Mouse (Mus musculus): Measurements from ENCODE around the gene Mga.

Gene Mga

DNA sequence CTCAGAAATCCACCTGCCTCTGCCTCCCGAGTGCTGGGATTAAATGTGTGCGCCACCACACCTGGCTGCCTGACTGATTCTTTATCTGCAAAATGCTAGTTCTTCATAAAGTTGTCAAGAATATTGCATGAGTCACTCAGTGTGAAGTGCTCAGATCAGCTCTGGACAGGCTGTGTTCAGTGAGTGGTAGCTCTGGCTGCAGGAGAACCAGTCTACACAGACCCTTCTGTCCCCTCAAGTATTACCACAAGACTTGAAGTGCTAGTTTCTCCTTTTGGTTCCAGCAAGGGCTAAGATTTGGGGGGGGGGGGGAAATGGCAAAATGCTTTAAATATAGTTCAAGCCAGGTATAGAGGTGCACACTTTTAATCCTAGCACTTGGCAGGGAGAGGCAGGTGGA, 90.4 kb downstream of the Mga start:
- no peak for DNase-seq (ENCODE audit: low read depth, low spot score)

DNA sequence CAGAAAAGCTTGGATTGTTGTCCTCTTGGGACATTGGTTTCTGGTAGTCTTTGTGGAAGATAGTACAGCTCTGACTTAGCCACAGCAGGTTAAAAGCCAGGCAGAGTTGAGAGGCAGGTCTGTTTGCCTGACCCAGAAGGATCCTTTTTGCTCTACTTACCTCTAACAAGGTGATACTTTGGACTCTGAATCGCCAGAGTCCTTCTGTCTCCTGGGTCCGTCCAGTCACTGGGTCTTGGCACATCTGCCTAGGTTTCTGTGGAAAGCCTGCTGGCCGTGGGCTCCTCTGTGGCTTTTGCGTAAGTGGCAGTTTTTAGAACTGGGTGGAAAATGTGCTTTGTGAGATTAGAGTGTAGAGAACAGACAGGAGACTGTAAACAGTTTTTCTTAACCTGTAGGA, 91.9 kb downstream of the Mga start:
- no peak for DNase-seq (ENCODE audit: low read depth, low spot score)

DNA sequence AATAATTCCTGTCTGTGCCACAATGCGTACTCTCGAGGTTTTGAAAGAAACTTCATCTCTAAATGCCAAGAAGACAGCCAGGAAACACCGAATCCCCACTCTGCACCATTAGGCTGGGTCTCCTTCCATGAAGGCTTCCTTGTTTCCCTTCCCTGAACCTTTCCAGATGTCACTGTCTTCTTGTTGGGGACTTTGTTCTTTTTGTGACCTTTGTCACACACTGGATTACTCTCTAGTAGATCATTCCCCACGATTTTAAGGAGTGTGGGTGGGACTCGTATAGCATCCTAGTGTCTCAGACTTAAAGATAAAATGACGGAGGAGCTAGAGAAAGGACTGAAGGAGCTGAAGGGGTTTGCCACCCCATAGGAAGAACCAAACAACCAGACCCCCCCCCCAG, 93.9 kb downstream of the Mga start:
- no peak for DNase-seq (ENCODE audit: low read depth, low spot score)

GRCm38 (mm10) chr2:119992349-119992748, 95.3 kb downstream of the Mga start:
- DNase-seq (ENCODE audit: low read depth, low spot score): no peak

DNA sequence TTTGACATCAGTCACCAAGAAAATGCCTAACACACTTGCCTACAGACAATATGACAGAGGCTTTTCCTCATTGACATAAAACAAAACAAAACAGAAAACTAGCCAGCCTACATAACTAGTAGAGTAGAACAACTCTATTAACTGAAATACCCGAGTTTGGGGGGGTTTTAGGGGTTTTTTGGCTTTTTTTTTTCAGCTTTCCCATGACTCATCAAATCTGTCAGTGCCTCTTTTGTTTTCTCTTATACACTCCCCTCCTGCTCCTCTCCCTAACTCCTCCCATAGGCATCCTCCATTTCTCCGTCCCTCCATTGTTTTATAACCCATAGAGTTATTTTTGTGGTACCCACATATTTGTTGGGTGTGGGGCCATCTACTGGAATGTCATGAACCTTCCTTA, 96.5 kb downstream of the Mga start:
- no peak for DNase-seq (ENCODE audit: low read depth, low spot score)

DNA sequence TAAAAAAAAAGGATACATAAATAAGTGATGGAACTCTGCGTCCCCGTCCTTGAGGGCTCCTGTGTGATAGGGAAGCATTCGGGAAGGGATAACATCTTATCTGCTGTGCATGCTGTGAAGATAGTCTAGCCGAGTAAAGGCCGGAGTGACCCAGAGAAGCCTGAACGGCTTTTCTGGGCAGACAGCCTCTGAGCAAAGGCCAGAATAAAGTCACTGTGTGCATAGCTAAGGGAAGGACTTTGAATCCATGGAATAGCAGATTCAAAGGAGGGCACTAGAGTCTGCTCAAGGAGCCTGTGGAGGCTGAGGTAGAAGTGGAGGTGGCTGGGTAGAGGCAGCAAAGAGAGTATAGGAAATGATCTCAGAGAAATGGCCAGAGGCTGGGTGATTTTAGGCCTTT, 97.8 kb downstream of the Mga start:
- no peak for DNase-seq (ENCODE audit: low read depth, low spot score)

- no peak for DNase-seq (ENCODE audit: low read depth, low spot score)
Measured at GRCm38 (mm10) chr2:119995391-119996281, 98.6 kb downstream of the Mga start.

DNA sequence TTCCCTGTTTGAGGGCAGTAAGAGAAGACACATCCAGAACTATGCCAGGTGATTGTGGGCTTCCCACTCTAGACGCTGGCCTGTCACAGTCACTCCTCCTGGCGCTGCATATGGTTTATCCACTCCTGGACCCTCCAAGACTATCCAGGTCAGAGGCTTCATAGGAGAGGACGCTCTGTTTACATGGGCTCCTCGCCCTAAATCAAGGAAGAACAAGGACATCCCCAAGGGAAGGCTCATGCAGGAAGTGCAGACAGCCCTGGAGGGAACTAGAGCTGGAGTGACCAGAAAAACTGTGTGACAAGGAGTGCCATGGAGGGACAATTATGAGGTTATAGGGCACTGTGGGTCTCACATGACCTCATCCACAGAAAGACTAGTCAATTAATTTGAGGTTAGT, 100.3 kb downstream of the Mga start:
- DNase-seq (ENCODE audit: low read depth, low spot score): no peak

- DNase-seq (ENCODE audit: low read depth, low spot score): no peak
Measured at GRCm38 (mm10) chr2:119999731-120000130, 102.7 kb downstream of the Mga start.

- DNase-seq (ENCODE audit: low read depth, low spot score): no peak
Measured at GRCm38 (mm10) chr2:120000882-120001584, 104.0 kb downstream of the Mga start.

DNA sequence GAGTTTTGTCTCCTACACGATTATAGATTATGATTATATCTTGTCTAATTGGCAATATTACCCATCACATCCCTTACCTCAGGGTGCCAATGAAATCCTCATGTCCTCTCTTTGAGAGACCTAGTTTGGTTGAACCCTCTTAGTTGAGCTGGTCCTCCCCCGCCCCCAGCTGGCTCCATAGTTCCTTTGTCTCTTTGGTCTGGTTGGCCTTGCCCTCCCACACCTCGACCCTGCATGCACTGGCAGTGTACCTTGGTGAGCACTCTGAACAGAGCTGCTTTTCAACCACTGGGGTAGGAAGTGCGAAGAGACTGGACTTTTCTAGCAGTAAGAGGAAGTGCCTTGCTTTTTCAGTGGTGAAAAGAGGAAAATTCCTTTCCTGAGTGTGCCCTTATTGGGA, 104.9 kb downstream of the Mga start:
- no peak for DNase-seq (ENCODE audit: low read depth, low spot score)

GRCm38 (mm10) chr2:120003970-120004369, 106.9 kb downstream of the Mga start:
- peak; percentile 18 for DNase-seq (ENCODE audit: low read depth, low spot score)

GRCm38 (mm10) chr2:120006696-120007095, 109.7 kb downstream of the Mga start:
- DNase-seq (ENCODE audit: low read depth, low spot score): no peak

GRCm38 (mm10) chr2:120007680-120008210, 110.7 kb downstream of the Mga start:
- no peak for DNase-seq (ENCODE audit: low read depth, low spot score)

DNA sequence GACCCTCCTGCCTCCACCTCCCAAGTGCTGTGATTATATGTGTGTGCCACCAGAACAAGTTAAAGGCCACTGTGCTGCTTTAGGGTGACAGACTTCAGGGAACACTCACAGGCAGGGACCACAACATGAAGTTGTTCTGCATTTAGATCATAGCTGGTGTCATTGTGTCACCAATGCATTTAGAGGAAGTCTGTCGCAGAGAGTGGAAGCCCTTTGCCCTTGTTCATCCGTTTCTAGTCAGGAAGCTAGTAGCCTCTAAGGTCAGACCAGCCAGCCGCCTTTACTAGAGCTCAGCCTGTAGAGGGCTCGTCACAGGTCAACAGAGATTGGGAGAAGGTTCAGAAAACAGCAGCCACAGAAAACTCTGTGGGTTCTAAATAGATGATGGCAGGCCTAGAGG, 111.6 kb downstream of the Mga start:
- no peak for DNase-seq (ENCODE audit: low read depth, low spot score)

DNA sequence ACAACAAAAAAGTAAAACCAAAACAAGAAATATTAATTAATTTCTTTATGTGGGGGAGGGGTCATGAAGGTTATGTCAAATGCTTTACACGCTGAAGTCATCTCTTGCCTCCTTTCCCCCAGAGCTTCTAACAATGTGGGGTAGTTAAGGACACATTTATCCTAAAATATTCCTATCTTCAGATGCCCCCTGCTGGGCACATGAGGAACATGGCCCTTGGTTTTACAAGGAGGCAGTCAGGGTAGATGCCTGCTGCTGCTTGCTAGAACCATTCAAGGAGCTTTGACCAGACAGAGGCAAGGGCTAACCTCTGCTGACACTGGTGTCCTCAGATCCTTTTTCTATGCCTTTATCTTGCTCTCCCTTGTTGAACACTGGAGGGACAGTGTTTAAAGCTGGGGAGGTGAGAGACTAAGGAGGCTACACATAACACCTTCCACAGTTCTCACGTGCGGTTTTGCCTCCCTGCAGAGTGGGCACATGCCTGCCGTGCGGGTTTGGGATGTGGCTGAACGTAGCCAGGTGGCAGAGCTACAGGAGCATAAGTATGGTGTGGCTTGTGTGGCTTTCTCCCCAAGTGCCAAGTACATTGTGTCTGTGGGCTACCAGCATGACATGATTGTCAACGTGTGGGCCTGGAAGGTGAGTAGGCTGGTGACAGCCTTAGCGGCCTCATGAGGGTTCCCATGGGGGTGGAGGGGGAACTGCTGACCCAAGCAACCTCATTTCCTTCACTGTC, 114.6 kb downstream of the Mga start:
- DNase-seq (ENCODE audit: low read depth, low spot score): peak; percentile 57

GRCm38 (mm10) chr2:120012924-120013323, 115.9 kb downstream of the Mga start:
- DNase-seq (ENCODE audit: low read depth, low spot score): no peak

GRCm38 (mm10) chr2:120013831-120014486, 116.9 kb downstream of the Mga start:
- no peak for DNase-seq (ENCODE audit: low read depth, low spot score)

DNA sequence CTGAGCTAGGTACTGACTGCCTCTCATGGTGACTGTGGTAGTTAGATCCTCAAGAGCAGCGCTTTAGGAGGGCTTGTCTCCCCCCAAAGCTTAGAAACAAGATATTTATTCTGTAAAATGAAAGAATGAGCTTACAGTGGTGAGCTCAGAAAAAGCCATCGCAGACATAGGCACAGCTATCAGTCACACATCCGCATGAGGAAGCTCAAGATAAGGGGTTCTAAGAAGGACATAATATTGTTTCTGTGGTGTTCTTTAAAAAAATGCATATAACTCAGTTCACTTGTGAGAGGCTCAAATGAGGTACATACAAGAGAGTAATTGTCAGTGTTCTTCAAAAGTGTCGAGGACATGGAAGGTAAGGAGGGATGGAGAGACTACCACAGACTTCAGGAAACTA, 118.9 kb downstream of the Mga start:
- DNase-seq (ENCODE audit: low read depth, low spot score): no peak

DNA sequence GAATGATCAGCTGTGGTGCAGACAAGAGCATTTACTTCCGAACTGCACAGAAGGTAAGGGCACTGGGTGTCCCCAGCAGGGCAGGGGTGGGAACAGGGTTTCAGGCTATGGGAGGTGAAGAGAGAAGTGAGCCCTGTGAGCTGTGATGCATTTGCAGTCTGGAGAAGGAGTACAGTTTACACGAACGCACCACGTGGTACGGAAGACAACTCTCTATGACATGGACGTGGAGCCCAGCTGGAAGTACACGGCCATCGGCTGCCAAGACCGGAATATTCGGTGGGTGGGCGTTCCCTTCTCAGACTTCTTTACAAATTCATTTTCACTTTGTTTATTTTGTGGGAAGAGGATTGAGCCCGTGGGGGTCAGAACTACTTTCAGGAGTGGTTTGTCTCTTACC, 120.6 kb downstream of the Mga start:
- DNase-seq (ENCODE audit: low read depth, low spot score): no peak

Measured in CD4-positive helper T cell, adult 2 months (primary cell).